Mouse (Mus musculus): Measurements from ENCODE around the gene Gm17581.

The Gm17581 gene

DNA sequence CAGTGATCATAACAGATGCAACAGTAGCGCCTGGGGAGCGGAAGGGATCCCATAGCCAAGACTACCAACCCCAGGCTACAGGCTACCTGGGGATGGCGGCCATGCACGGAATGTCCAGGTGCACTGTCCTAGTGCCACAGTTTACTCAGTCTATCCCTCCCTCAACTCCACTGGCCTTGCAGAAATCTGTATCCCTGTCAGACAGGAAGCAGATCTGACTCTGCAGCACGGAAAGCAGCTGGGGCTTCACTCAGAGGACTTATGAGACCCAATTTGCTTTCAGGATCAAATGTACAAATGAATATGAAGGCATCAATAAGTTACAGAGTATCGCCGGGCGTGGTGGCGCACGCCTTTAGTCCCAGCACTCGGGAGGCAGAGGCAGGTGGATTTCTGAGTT is 47.9 kb downstream of the Gm17581 start:
- no peak for DNase-seq

DNA sequence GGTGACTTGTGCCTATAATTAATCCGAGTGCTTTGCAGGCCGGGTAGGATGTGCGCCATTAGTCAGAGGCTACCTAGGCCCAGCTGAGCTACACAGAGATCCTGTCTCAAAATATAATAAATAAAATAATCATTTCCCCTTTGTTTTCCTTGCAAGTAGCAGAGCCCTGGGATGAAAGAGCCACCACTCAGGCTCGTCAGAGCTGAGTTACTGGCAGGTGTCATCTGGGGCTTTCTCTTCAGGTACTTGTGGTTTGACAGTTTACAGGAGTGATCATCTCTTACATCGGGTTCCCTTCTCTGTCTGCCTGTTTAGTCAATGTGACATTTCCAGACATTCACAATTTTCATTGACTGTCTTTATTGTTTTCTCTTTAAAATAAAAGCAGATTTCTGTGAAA is 49.1 kb downstream of the Gm17581 start:
- no peak for DNase-seq

Measured in B cell, adult 2 months (primary cell).